Mouse (Mus musculus) gastrocnemius, adult 2 months (tissue): ENCODE measurements around the gene Gjb5. TPM values are rescaled to one million over a fixed set of nuclear protein-coding genes. Genes with fewer than 3 reads are reported as not detected.

ENCODE experiments used
- DNase-seq: peaks from one replicate; pipeline ENCODE4 v3.0.0; 2022
- H3K27ac ChIP-seq: fragments of 200-600 bp; 2 replicates; pipeline ENCODE4 v1.8.1; 2022; ENCODE audit warnings: mild to moderate bottlenecking
- H3K4me3 ChIP-seq: fragments of 200-600 bp; 2 replicates; pipeline ENCODE4 v1.8.1; 2022; ENCODE audit warnings: mild to moderate bottlenecking, moderate library complexity
- CTCF ChIP-seq: fragments of 200-600 bp; IDR thresholded peaks from 2 replicates; pipeline ENCODE4 v1.8.1; 2022; ENCODE audit warnings: antibody characterized with exemption, mild to moderate bottlenecking, moderate library complexity
- intact Hi-C: fragments of 180-260 bp; cut with DNase I; formaldehyde crosslinking; loops from one replicate; pipeline ENCODE4 v1.15.1; 2025
- total RNA-seq, 2 experiments: library from RNA; stranded (reverse); gene quantifications; 2 replicates each; pipeline ENCODE4 v1.2.3; 2021

Gene Gjb5
- total RNA-seq, 2 experiments from 2014 or later, result not detected

DNA sequence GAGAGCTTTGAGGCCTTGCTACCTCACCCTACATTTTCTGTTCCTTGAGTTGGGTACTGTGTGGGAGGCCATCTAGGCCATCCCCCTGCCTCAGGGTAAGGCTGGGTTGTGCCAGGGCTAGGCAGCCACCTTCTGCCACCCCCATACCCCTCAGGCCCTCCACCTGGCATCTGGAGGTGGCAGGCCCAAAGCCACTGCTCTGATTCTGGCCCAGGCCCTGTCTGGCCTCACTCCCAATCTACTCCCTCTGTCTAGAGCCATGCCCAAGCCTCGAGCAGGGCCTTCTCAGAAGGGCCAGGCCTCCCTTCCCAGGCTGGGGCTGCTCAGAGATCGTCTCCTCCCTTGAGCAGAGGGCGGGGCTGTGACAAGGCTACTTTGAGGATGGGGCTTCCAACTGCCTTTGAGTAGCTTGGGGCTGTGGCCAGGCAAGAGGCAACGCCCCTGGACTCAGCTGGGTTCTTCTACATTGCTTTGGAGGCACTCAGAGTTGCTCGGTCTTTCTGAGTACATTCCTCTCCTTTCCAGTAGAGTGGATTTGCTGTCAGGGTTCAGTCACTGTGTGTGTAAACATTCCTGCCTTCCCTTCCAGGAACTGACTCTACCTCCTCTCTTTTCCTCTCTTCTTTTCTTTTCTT is 23.0 kb downstream of the Gjb5 start:
- Histone ChIP-seq H3K27ac (no peak overlapping the region), H3K4me3 (no peak overlapping the region)
- DNase-seq, result no peak
- intact Hi-C loops, result no loop called here
- TF ChIP-seq CTCF, result no peak

GRCm38 (mm10) chr4:127331171-127331570 is 26.8 kb downstream of the Gjb5 start:
- intact Hi-C loops, result no loop called here
- no peak overlapping the region for H3K4me3 ChIP-seq
- no peak for DNase-seq
- no peak overlapping the region for H3K27ac ChIP-seq
- TF ChIP-seq CTCF, result no peak

DNA sequence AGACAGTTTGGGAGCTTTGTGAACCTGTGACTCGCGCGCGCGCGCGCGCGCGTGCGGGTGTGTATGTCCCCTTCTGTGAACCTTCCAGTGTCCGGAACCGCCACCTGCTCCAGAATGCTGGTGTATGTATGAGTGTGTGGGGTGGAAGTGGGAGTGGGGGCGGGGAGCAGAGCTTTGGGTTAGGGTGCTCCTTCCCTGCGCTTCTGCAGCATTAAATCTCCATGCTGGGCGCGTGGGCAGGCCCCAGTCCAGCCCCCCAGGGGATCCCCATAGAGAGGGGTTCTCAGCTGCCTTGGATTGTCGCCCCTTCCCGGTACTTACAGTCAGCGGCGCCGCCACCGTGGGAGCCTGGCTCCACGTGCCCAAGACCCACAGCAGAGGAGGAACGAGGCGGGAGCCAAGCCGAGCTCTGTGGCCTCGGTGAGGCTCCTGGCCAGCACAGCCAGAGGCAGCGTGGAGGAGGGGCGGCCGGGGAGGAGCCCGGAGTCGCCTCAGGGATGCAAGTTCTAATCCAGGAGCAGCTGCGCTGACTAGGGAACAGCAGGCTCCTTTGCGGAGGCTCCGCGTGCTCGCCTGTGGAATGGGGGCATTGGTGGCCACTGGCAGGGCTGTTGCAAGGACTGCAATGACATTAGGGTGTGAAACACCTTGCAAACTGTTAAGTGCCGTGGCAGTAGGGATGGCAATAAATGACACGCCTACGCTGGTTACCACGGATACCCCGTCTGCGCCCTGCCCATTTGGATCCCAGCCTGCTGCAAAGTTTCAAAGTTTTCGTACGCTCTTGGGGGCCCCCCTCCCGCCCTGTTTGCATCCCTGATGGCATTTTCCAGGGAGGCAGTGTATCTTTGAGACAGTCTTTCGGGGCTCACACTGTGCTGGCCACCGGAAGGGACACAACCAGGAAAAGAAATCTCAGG is 27.5 kb downstream of the Gjb5 start, which contains the start of gene Gjb3:
Gjb3 (minus strand) TSS at position 664 of the 920 bp plus-strand sequence.
- Histone ChIP-seq H3K4me3 (no peak within 1 kb of the TSS), H3K27ac (no peak within 1 kb of the TSS)
- DNase-seq, result no peak
- intact Hi-C loops, result no loop called here
- no peak for TF ChIP-seq CTCF

DNA sequence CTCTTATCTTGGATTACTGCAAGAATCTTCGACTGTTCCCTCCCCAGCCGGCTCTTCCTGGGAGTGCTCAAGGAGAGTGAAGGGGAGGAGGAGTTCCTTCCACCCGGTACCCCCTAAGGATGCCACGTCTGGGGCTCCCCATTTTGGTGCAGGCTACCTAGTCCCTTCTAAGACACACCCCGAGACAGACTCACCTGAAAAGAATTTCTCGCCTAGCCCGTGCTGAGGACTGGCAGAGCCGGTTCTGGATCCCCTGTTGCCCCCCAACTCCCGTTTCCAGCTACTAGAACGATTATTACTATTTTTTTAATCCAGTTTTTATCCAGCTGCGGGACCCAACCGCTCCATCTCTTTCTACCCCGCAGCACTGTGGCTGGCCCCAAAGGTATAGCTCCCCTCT is 28.2 kb downstream of the Gjb5 start:
- Histone ChIP-seq H3K4me3 (no peak overlapping the region), H3K27ac (no peak overlapping the region)
- TF ChIP-seq CTCF, result no peak
- intact Hi-C loops, result no loop called here
- no peak for DNase-seq

- no peak for TF ChIP-seq CTCF
- H3K27ac ChIP-seq, result no peak overlapping the region
- no peak overlapping the region for H3K4me3 ChIP-seq
- DNase-seq, result no peak
- intact Hi-C loops, result no loop called here
These were observed 28.9 kb downstream of the Gjb5 start for GRCm38 (mm10) chr4:127329046-127329445.

DNA sequence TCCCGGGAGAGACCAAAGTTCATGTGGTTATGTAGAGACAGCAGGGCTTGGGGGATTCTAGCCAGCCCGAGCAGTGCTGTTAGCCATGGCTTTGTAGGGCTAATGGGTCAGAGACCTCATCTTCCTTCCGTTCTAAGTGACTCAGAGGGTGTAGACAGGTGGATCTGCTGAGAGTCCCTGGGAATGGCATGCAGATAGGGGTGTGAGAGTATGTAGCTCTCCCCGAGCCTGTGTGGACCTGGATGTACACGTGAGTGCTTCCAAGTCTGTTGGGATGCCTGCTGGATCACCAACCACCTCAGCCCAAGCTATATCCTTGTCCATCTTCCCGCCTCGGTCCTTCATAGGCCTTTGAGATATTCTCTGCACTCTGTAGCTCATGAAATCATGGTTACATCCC is 29.6 kb downstream of the Gjb5 start:
- intact Hi-C loops, result no loop called here
- H3K27ac ChIP-seq, result no peak overlapping the region
- DNase-seq, result no peak
- no peak overlapping the region for H3K4me3 ChIP-seq
- TF ChIP-seq CTCF, result no peak

DNA sequence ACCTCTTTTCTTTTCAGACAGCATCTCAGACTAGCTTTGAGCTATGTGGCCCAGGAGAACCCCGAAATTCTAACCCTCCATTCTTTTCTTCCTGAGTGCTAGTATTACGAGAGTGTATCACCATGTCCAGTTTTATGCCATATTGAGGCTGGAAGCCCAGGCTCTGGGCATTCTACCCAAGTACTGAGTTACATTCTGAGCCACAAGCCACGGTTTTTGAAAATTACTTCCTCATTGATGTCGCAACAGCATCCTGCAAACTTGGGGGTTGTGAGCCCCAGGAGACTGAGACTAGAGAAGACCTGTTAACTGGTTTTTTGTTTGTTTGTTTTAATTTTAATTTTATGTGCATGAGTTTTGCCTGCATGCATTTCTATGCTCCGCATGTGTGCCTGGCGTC is 30.2 kb downstream of the Gjb5 start:
- Histone ChIP-seq H3K27ac (no peak overlapping the region), H3K4me3 (no peak overlapping the region)
- intact Hi-C loops, result no loop called here
- no peak for DNase-seq
- TF ChIP-seq CTCF, result no peak

- Histone ChIP-seq H3K4me3 (no peak overlapping the region), H3K27ac (no peak overlapping the region)
- no peak for TF ChIP-seq CTCF
- no peak for DNase-seq
- intact Hi-C loops, result no loop called here
These were observed 30.7 kb downstream of the Gjb5 start for GRCm38 (mm10) chr4:127327258-127327657.

- no peak for TF ChIP-seq CTCF
- no peak for DNase-seq
- Histone ChIP-seq H3K4me3 (no peak overlapping the region), H3K27ac (no peak overlapping the region)
- intact Hi-C loops, result no loop called here
These were observed 32.7 kb downstream of the Gjb5 start for GRCm38 (mm10) chr4:127325276-127325675.

- intact Hi-C loops, result no loop called here
- peak; percentile 64 for TF ChIP-seq CTCF
- Histone ChIP-seq H3K27ac (no peak overlapping the region), H3K4me3 (no peak overlapping the region)
- DNase-seq, result peak; percentile 81
These were observed 33.2 kb downstream of the Gjb5 start for GRCm38 (mm10) chr4:127324759-127325158.

DNA sequence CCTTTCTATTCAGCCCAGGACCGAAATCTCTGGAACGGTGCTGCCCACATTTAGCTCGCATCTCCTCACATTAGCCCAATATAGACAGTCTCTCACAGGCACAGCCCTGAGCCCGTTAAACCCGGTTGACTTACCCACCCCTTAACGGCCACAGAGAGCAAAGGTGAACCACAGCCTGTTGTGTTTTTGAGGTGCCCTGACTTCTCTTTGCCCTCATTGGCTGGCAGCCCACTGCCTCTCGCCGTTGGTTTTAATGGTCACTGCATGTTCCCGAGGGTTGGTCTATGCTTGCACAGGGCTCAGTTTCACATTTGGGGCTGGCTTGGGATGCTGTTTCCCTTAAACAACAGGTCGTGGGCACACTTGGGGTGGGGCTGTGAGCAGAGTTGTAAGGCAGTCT is 33.7 kb downstream of the Gjb5 start:
- no peak for DNase-seq
- TF ChIP-seq CTCF, result no peak
- H3K4me3 ChIP-seq, result no peak overlapping the region
- intact Hi-C loops, result no loop called here
- H3K27ac ChIP-seq, result no peak overlapping the region

DNA sequence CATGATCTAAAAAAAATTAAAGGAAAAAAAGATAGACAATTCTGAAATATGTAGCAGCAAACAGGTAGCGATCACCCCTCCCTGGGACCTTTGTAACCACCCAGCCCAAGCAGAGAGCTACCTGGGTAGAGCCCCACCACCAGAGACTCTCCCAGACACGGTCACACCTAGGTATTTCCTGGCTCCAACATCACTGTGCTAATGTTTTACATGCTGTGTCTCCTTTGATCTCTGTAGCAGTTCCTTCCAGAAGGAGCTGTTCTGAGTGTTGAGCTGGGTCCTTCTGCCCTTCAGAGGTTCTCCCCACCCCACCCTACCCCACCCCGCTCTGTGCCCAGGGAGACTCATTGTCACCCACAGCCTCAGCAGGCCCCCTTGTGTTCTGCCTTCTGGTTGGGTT is 34.3 kb downstream of the Gjb5 start:
- Histone ChIP-seq H3K4me3 (no peak overlapping the region), H3K27ac (no peak overlapping the region)
- no peak for DNase-seq
- intact Hi-C loops, result no loop called here
- TF ChIP-seq CTCF, result no peak

GRCm38 (mm10) chr4:127319613-127320012 is 38.4 kb downstream of the Gjb5 start:
- DNase-seq, result peak; percentile 53
- Histone ChIP-seq H3K4me3 (no peak overlapping the region), H3K27ac (no peak overlapping the region)
- TF ChIP-seq CTCF, result peak; percentile 87
- intact Hi-C loops, result loop anchor here (1.0 kb wide), 2 partner anchors 69 to 83 kb away; no protein-coding TSS in a partner anchor
